Mouse (Mus musculus): ENCODE data around the gene Pir.

GRCm38 (mm10) chrX:164419955-164420354, 150.8 kb downstream of the Pir start:
- no peak for TF ChIP-seq CTCF (IDR thresholded peaks at IDR 0.05; ENCODE audit: extremely low read depth, insufficient read depth, low read length)
- TF ChIP-seq POLR2A (IDR thresholded peaks at IDR 0.05; ENCODE audit: extremely low read depth, insufficient read depth, low read length), result no peak
